14 mouse cellular contexts compared by ENCODE assay signal in the genomic region with DNA sequence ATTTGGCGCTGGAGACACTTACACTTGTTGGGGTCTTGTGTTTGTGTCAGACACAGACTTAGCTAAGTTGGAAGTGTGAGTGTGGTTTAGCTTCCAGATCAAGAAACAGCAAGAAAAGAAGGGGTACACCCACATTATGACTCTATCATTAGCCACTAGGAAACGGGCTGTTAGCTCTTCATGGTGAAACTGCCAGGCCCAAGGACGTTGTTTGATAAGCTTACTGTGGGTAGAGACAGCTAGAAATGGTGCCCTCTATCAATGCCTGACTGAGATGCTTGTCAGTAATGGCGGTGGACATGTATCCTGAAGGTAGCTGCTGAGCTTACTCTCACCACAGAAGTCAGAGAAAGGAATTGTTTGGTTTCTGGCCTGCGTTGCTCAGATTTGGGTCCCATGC.
"Had no signal": no experiment of that assay in that cellular context is flagged by ENCODE, and none has a peak within 500 bp of the region (broad histone marks: within the 10 kb centered on the region; RNA-seq: fewer than 3 reads in every experiment).

No protein-coding gene starts in this region.

- H3K9ac ChIP-seq: limb, embryonic 15.5 days; midbrain, embryonic 13.5 days; stomach, embryonic 15.5 days had no signal

- H3K9me3 ChIP-seq: limb, embryonic 15.5 days; midbrain, embryonic 13.5 days; stomach, embryonic 15.5 days had no signal

- H3K4me3 ChIP-seq: limb, embryonic 15.5 days; midbrain, embryonic 13.5 days; stomach, embryonic 15.5 days had no signal

- H3K4me2 ChIP-seq: limb, embryonic 15.5 days; midbrain, embryonic 13.5 days; stomach, embryonic 15.5 days had no signal

- ATAC-seq: inflammation-experienced regulatory T-cells, adult 6 months; intestine, postnatal 0 days; lung, postnatal 0 days; midbrain, embryonic 13.5 days had no signal

- H3K36me3 ChIP-seq: limb, embryonic 15.5 days; midbrain, embryonic 13.5 days; stomach, embryonic 15.5 days had no signal

- DNase-seq: kidney, adult 9 months; kidney, postnatal 36 days; lung, adult 2 months; lung, postnatal 4 days; right cerebral cortex, postnatal 14 days; thymus, adult 2 months; thymus, postnatal 25 days had no signal

- H3K27me3 ChIP-seq: limb, embryonic 15.5 days; midbrain, embryonic 13.5 days; stomach, embryonic 15.5 days had no signal

- H3K27ac ChIP-seq: kidney, postnatal 0 days; limb, embryonic 15.5 days; midbrain, embryonic 13.5 days; stomach, embryonic 15.5 days had no signal
